ENCODE assay signal across 8 mouse cellular contexts in genomic region chr2:30133613-30134377, GRCm38 (mm10). TPM values are rescaled to one million over a fixed set of nuclear protein-coding genes. Genes with fewer than 3 reads are reported as not detected.
DNase-seq lines count a peak whose midpoint lies in the region; ATAC-seq and TF ChIP-seq lines count a peak whose summit lies in the region.

Gene Tbc1d13 (plus strand): TSS chr2:30133746.

- peak; percentile 98 for DNase-seq in brain, embryonic 14.5 days (ENCODE audit: low read depth)
- peak; percentile 88 for DNase-seq in liver, adult 2 months (ENCODE audit: extremely low read depth, low read depth, low spot score)
- peak; percentile 98 for DNase-seq in splenic B cell, adult 2 months (ENCODE audit: low read depth, low spot score)

- peak within 1 kb of the TSS; percentile 82 for H3K27ac ChIP-seq in heart, embryonic 11.5 days (ENCODE audit: low read depth, low read length)
- H3K27ac ChIP-seq in kidney, embryonic 16.5 days (ENCODE audit: low read length), result peak within 1 kb of the TSS; percentile 94
- peak within 1 kb of the TSS; percentile 92 for H3K27ac ChIP-seq in liver, adult 2 months (replicated peaks; ENCODE audit: insufficient read depth, low read depth, low read length)

- H3K9me3 ChIP-seq in erythroblast, embryonic 14.5 days (ENCODE audit: control insufficient read depth, low read length), result no peaks in the 10 kb centered on the region
- H3K9me3 ChIP-seq in heart, embryonic 11.5 days (replicated peaks; ENCODE audit: control insufficient read depth, low read length), result no peaks in the 10 kb centered on the region
- H3K9me3 ChIP-seq in kidney, embryonic 16.5 days (ENCODE audit: low read length), result no peaks in the 10 kb centered on the region

- H3K36me3 ChIP-seq in C2C12 (ENCODE audit: control insufficient read depth, insufficient read depth), result peaks cover 20% of the 10 kb centered on the region
- H3K36me3 ChIP-seq in erythroblast, embryonic 14.5 days (ENCODE audit: control insufficient read depth), result peaks cover 12% of the 10 kb centered on the region
- H3K36me3 ChIP-seq in heart, embryonic 11.5 days (ENCODE audit: control insufficient read depth, insufficient read depth, low read length), result peaks cover 10% of the 10 kb centered on the region; the same call in 1 of the 2 replicates
- H3K36me3 ChIP-seq in kidney, embryonic 16.5 days (ENCODE audit: insufficient read depth, low read length), result peaks cover 11% of the 10 kb centered on the region
- peaks cover 14% of the 10 kb centered on the region for H3K36me3 ChIP-seq in liver, adult 2 months (ENCODE audit: control insufficient read depth, insufficient read depth, low read length)
- peaks cover 10% of the 10 kb centered on the region for H3K36me3 ChIP-seq in myocyte (ENCODE audit: control insufficient read depth, insufficient read depth)
- 0 out of 2 replicates have a peak, but pooled peaks cover under 1% of the 10 kb centered on the region for H3K36me3 ChIP-seq in splenic B cell, adult 2 months (ENCODE audit: control insufficient read depth, insufficient read depth, low read length, poor library complexity, severe bottlenecking)

- peaks cover 53% of the 10 kb centered on the region for H3K4me1 ChIP-seq in erythroblast, embryonic 14.5 days (ENCODE audit: control insufficient read depth)
- peaks cover 13% of the 10 kb centered on the region for H3K4me1 ChIP-seq in heart, embryonic 11.5 days (ENCODE audit: control insufficient read depth, insufficient read depth, low read length)
- H3K4me1 ChIP-seq in kidney, embryonic 16.5 days (ENCODE audit: insufficient read depth, low read length), result peaks cover 20% of the 10 kb centered on the region
- H3K4me1 ChIP-seq in liver, adult 2 months (ENCODE audit: control insufficient read depth, insufficient read depth, low read length), result peaks cover 11% of the 10 kb centered on the region; the same call in 1 of the 2 replicates

- TF ChIP-seq POLR2A in brain, embryonic 14.5 days (IDR thresholded peaks at IDR 0.05; ENCODE audit: borderline replicate concordance, extremely low read depth, insufficient read depth, insufficient read length, poor library complexity, severe bottlenecking), result peak; percentile 33; the same call in 1 of the 2 replicates
- peak; percentile 96 for TF ChIP-seq POLR2A in liver, adult 2 months (IDR thresholded peaks at IDR 0.05; ENCODE audit: extremely low read depth, insufficient read depth, low read length)
- TF ChIP-seq POLR2A in myocyte (IDR thresholded peaks at IDR 0.05; ENCODE audit: insufficient read length, low read depth), result peak; percentile 99

- H3ac ChIP-seq in C2C12 (ENCODE audit: control insufficient read depth, insufficient read length, low read depth), result peak within 1 kb of the TSS; percentile 95
- H3ac ChIP-seq in myocyte (ENCODE audit: control insufficient read depth, insufficient read length), result peak within 1 kb of the TSS; percentile 38

- under 1% methylated on average over 46 of the region's 46 CpGs for WGBS in heart, embryonic 11.5 days (ENCODE audit: insufficient replicate concordance)
- WGBS in kidney, embryonic 16.5 days, result 0% methylated on average over 46 of the region's 46 CpGs
- whole genome bisulfite sequencing in liver, adult 2 months, result under 1% methylated on average over 46 of the region's 46 CpGs

- H3K4me2 ChIP-seq in heart, embryonic 11.5 days, result peak within 1 kb of the TSS; percentile 96
- H3K4me2 ChIP-seq in kidney, embryonic 16.5 days (replicated peaks; ENCODE audit: low read depth, low read length), result peak within 1 kb of the TSS; percentile 93
- H3K4me2 ChIP-seq in myocyte (ENCODE audit: low read depth), result peak within 1 kb of the TSS; percentile 100

- no peaks in the 10 kb centered on the region for H3K27me3 ChIP-seq in C2C12 (ENCODE audit: control insufficient read depth, insufficient read depth, insufficient read length)
- H3K27me3 ChIP-seq in erythroblast, embryonic 14.5 days (ENCODE audit: control insufficient read depth), result no peaks in the 10 kb centered on the region
- H3K27me3 ChIP-seq in heart, embryonic 11.5 days (ENCODE audit: control insufficient read depth, insufficient read depth, low read length), result no peaks in the 10 kb centered on the region
- no peaks in the 10 kb centered on the region for H3K27me3 ChIP-seq in kidney, embryonic 16.5 days (ENCODE audit: insufficient read depth, low read length)
- no peaks in the 10 kb centered on the region for H3K27me3 ChIP-seq in liver, adult 2 months (ENCODE audit: control insufficient read depth, insufficient read depth, low read length)
- H3K27me3 ChIP-seq in myocyte (ENCODE audit: control insufficient read depth, insufficient read depth, insufficient read length), result no peaks in the 10 kb centered on the region
- H3K27me3 ChIP-seq in splenic B cell, adult 2 months (ENCODE audit: control insufficient read depth, insufficient read depth, low read length, poor library complexity, severe bottlenecking), result no peaks in the 10 kb centered on the region

- peak; percentile 94 for ATAC-seq in heart, embryonic 11.5 days (replicated peaks; ENCODE audit: insufficient number of reproducible peaks, low FRiP score, low TSS enrichment)
- ATAC-seq in kidney, embryonic 16.5 days (ENCODE audit: low FRiP score, low TSS enrichment), result peak; percentile 92

- H3K9ac ChIP-seq in heart, embryonic 11.5 days (ENCODE audit: low read depth, low read length), result peak within 1 kb of the TSS; percentile 89
- H3K9ac ChIP-seq in kidney, embryonic 16.5 days (replicated peaks; ENCODE audit: low read length), result peak within 1 kb of the TSS; percentile 87
- H3K9ac ChIP-seq in liver, adult 2 months (ENCODE audit: low read depth, low read length), result peak within 1 kb of the TSS; percentile 92

- H3K79me2 ChIP-seq in C2C12 (ENCODE audit: control insufficient read depth, insufficient read depth), result peaks cover 36% of the 10 kb centered on the region
- peaks cover 13% of the 10 kb centered on the region for H3K79me2 ChIP-seq in liver, adult 2 months (ENCODE audit: control insufficient read depth, insufficient read depth, low read length)
- H3K79me2 ChIP-seq in myocyte (ENCODE audit: control insufficient read depth, insufficient read depth), result peaks cover 12% of the 10 kb centered on the region

- H3K79me3 ChIP-seq in C2C12 (ENCODE audit: low read depth), result peaks cover 4% of the 10 kb centered on the region

- H3K4me3 ChIP-seq in C2C12 (ENCODE audit: insufficient read depth, poor library complexity, severe bottlenecking) (peak within 1 kb of the TSS; percentile 92), myocyte (peak within 1 kb of the TSS; percentile 95)
- peak within 1 kb of the TSS; percentile 88 for H3K4me3 ChIP-seq in erythroblast, embryonic 14.5 days (replicated peaks)
- peak within 1 kb of the TSS; percentile 92 for H3K4me3 ChIP-seq in heart, embryonic 11.5 days (ENCODE audit: low read depth, low read length)
- peak within 1 kb of the TSS; percentile 96 for H3K4me3 ChIP-seq in kidney, embryonic 16.5 days (ENCODE audit: low read length)
- peak within 1 kb of the TSS; percentile 92 for H3K4me3 ChIP-seq in liver, adult 2 months (ENCODE audit: insufficient read depth, low read depth, low read length)

- TF ChIP-seq CTCF in C2C12 (IDR thresholded peaks at IDR 0.05; ENCODE audit: control insufficient read depth, insufficient read depth, insufficient read length), result no peak
- TF ChIP-seq CTCF in brain, embryonic 14.5 days (IDR thresholded peaks at IDR 0.05; ENCODE audit: borderline replicate concordance, extremely low read depth, insufficient read depth, insufficient read length), result no peak
- no peak for TF ChIP-seq CTCF in liver, adult 2 months (IDR thresholded peaks at IDR 0.05; ENCODE audit: low read depth, low read length)

TF ChIP-seq in C2C12, 6 proteins besides CTCF, POLR2A, EP300 and RAD21:
- TF ChIP-seq USF1 (IDR thresholded peaks at IDR 0.05; ENCODE audit: low read depth) (peak; percentile 100), CEBPB (IDR thresholded peaks at IDR 0.05; ENCODE audit: low read depth) (no peak), MAX (IDR thresholded peaks at IDR 0.05) (peak; percentile 85), MYOD1 (IDR thresholded peaks at IDR 0.05; ENCODE audit: control insufficient read depth, insufficient read length, low read depth) (no peak)

TF ChIP-seq in myocyte, 11 proteins besides CTCF, POLR2A, EP300 and RAD21:
- TF ChIP-seq TCF12 (IDR thresholded peaks at IDR 0.05; ENCODE audit: insufficient read depth, poor library complexity, severe bottlenecking), result no peak
- TF ChIP-seq USF1 (IDR thresholded peaks at IDR 0.05; ENCODE audit: low read depth), result peak; percentile 99
- TF ChIP-seq MYOD1 (IDR thresholded peaks at IDR 0.05; ENCODE audit: control insufficient read depth in 1 of 3, insufficient read length in 2 of 3, low read depth in 2 of 3), result no peak
- peak; percentile 24 to 71 (median 43) for TF ChIP-seq MYOG (IDR thresholded peaks at IDR 0.05; ENCODE audit: control insufficient read depth in 1 of 3, insufficient read depth in 1 of 3, insufficient read length in 2 of 3, low read depth in 2 of 3)
- TF ChIP-seq TCF3 (IDR thresholded peaks at IDR 0.05; ENCODE audit: insufficient read length, low read depth), result no peak
- peak; percentile 100 for TF ChIP-seq POLR2AphosphoS2 (IDR thresholded peaks at IDR 0.05; ENCODE audit: insufficient read length, low read depth)
- TF ChIP-seq SRF (IDR thresholded peaks at IDR 0.05; ENCODE audit: control insufficient read depth, insufficient read length, low read depth), result peak; percentile 66

RNA-seq across cellular contexts. Expression of gene Tbc1d13, which starts in this region (rescaled TPM):
- polyA plus RNA-seq in C2C12 (2012; fragmentation: generic; extraction: Trizol) (25.3 TPM), myocyte (2012; fragmentation: generic; extraction: Trizol) (25.8 TPM)
- polyA plus RNA-seq in brain, embryonic 14.5 days (2012; rRNA removed), result 75.4 and 84.1 TPM in 2 replicates
- 0.72 and 0.83 TPM in 2 replicates for polyA plus RNA-seq in erythroblast, embryonic 14.5 days (2012)
- 8.2 and 9.1 TPM in 2 replicates for polyA plus RNA-seq in heart, embryonic 11.5 days (2014; fragmentation: Nextera tagmentation; extraction: Ambion mirVana)
- polyA plus RNA-seq in kidney, embryonic 16.5 days (2015; fragmentation: Nextera tagmentation; extraction: Ambion mirVana), result 8.2 and 12.3 TPM in 2 replicates
- total RNA-seq in liver, adult 2 months (2014; rRNA removed), result 25.8 and 26.6 TPM in 2 replicates
- 36.3 and 42.6 TPM in 2 replicates for polyA plus RNA-seq in liver, adult 2 months (2012; rRNA removed)

Comparison
In these comparisons a context has a peak if more than half of its experiments do, and no peak if none do; other contexts are left out.
1. Peak in every context shown above with its lines: DNase-seq, ATAC-seq, H3K4me3 ChIP-seq and H3K27ac ChIP-seq.
2. POLR2A ChIP-seq: peak in every context shown above with its lines; median percentile 99 in myocyte; 96 in liver, adult 2 months; 33 in brain, embryonic 14.5 days.